Mouse (Mus musculus) CH12.LX (cell line): ENCODE data around the gene Col6a6. TPM values are rescaled to one million over a fixed set of nuclear protein-coding genes. Genes with fewer than 3 reads are reported as not detected.

Experiments used
- DNase-seq: peaks from one replicate; pipeline ENCODE4 v3.0.0-alpha.2; 2013; ENCODE audit errors: extremely low read depth
- H3K27ac ChIP-seq: 2 replicates; pipeline ENCODE4 v1.5.1; 2012; ENCODE audit warnings: low read depth, mild to moderate bottlenecking, control low read depth, moderate library complexity; ENCODE audit not compliant: insufficient read depth
- H3K27me3 ChIP-seq: replicated peaks from 2 replicates; pipeline ENCODE3; 2012; ENCODE audit warnings: inconsistent platforms
- H3K36me3 ChIP-seq, 2 experiments: replicated peaks in 1 of 2; 2 replicates each; pipeline versions ENCODE3 to v1.6.1; 2012; ENCODE audit warnings: inconsistent platforms in 1 of 2, low read length in 1 of 2, mild to moderate bottlenecking in 1 of 2, mixed read lengths in 1 of 2, moderate library complexity in 1 of 2; ENCODE audit not compliant: control insufficient read depth in 1 of 2, insufficient read depth in 1 of 2
- H3K4me1 ChIP-seq, 2 experiments: 2 replicates each; pipeline ENCODE4 v1.6.1; 2012; ENCODE audit warnings: inconsistent platforms in 1 of 2, moderate library complexity in 1 of 2; ENCODE audit not compliant: insufficient read depth in 2 of 2, control insufficient read depth in 1 of 2
- H3K4me2 ChIP-seq: 2 replicates; pipeline ENCODE4 v1.6.1; 2012; ENCODE audit warnings: low read depth, mild to moderate bottlenecking, control low read depth; ENCODE audit not compliant: poor library complexity, insufficient read depth, severe bottlenecking
- H3K4me3 ChIP-seq, 3 experiments: fragments of 150-350 bp in 1 of 3; sonication (generic) in 1 of 3; replicated peaks in 1 of 3; 2 replicates each; pipeline versions ENCODE3 to v1.5.1; 2011 to 2012; ENCODE audit warnings: low read depth in 2 of 3, low read length in 2 of 3, mild to moderate bottlenecking in 2 of 3, moderate library complexity in 2 of 3, control low read depth in 1 of 3, improper control_type of control experiment in 1 of 3, inconsistent platforms in 1 of 3, mixed read lengths in 1 of 3; ENCODE audit not compliant: poor library complexity in 1 of 3
- H3K79me2 ChIP-seq: replicated peaks from 2 replicates; pipeline ENCODE4 v1.6.1; 2012; ENCODE audit warnings: mild to moderate bottlenecking, moderate library complexity; ENCODE audit not compliant: control insufficient read depth, poor library complexity, insufficient read depth, severe bottlenecking; ENCODE audit errors: extremely low read depth
- H3K9ac ChIP-seq: 2 replicates; pipeline ENCODE4 v1.6.1; 2012; ENCODE audit warnings: low read depth, mild to moderate bottlenecking, control low read depth, moderate library complexity; ENCODE audit not compliant: insufficient read depth
- H3K9me3 ChIP-seq: replicated peaks from 2 replicates; pipeline ENCODE3; 2012; ENCODE audit warnings: low read length, inconsistent platforms, mixed read lengths
- BHLHE40 ChIP-seq: IDR thresholded peaks from 2 replicates; pipeline ENCODE4 v1.6.1; 2011; ENCODE audit warnings: mild to moderate bottlenecking, low read depth, low read length, improper control_type of control experiment
- ELF1 ChIP-seq: IDR thresholded peaks from 2 replicates; pipeline ENCODE4 v1.6.1; 2014; ENCODE audit warnings: low read depth, mild to moderate bottlenecking, inconsistent platforms, low read length, improper control_type of control experiment
- ETS1 ChIP-seq: conservative IDR thresholded peaks from 2 replicates; pipeline ENCODE4 v1.6.1; 2012; ENCODE audit warnings: low read depth, mild to moderate bottlenecking, inconsistent platforms, low read length, improper control_type of control experiment, moderate library complexity
- HCFC1 ChIP-seq: IDR thresholded peaks from 2 replicates; pipeline ENCODE4 v1.6.1; 2012; ENCODE audit warnings: low read depth, mild to moderate bottlenecking, inconsistent platforms, low read length, improper control_type of control experiment
- JUN ChIP-seq: IDR thresholded peaks from 2 replicates; pipeline ENCODE4 v1.6.1; 2011; ENCODE audit warnings: low read depth, mild to moderate bottlenecking, low read length, improper control_type of control experiment, moderate library complexity; ENCODE audit not compliant: insufficient read depth
- MAX ChIP-seq: IDR thresholded peaks from 2 replicates; pipeline ENCODE4 v1.6.1; 2011; ENCODE audit warnings: low read length, improper control_type of control experiment
- MXI1 ChIP-seq: IDR thresholded peaks from 2 replicates; pipeline ENCODE4 v1.6.1; 2011; ENCODE audit warnings: mild to moderate bottlenecking, low read depth, low read length, improper control_type of control experiment
- NRF1 ChIP-seq: IDR thresholded peaks from 2 replicates; pipeline ENCODE4 v1.6.1; 2014; ENCODE audit warnings: low read depth, mild to moderate bottlenecking, inconsistent platforms, low read length, improper control_type of control experiment, moderate library complexity
- RAD21 ChIP-seq: IDR thresholded peaks from 2 replicates; pipeline ENCODE4 v1.6.1; 2011; ENCODE audit warnings: low read depth, mild to moderate bottlenecking, low read length, improper control_type of control experiment, moderate library complexity
- TBP ChIP-seq: conservative IDR thresholded peaks from 2 replicates; pipeline ENCODE4 v1.6.1; 2011; ENCODE audit warnings: low read depth, low read length, improper control_type of control experiment
- UBTF ChIP-seq: IDR thresholded peaks from 2 replicates; pipeline ENCODE4 v1.6.1; 2012; ENCODE audit warnings: low read depth, mild to moderate bottlenecking, inconsistent platforms, low read length, improper control_type of control experiment, moderate library complexity
- USF1 ChIP-seq: IDR thresholded peaks from 2 replicates; pipeline ENCODE4 v1.6.1; 2014; ENCODE audit warnings: low read depth, mild to moderate bottlenecking, inconsistent platforms, low read length, improper control_type of control experiment
- ZNF384 ChIP-seq: IDR thresholded peaks from 2 replicates; pipeline ENCODE4 v1.6.1; 2012; ENCODE audit warnings: low read depth, low read length, improper control_type of control experiment, inconsistent platforms
- dilution Hi-C: fragments of 300-500 bp; cut with MboI; formaldehyde crosslinking; loops from 2 replicates; pipeline ENCODE4 v1.14.3; 2020; ENCODE audit warnings: low sequenced_read_pairs; ENCODE audit not compliant: extremely low pct_unique_long_range_greater_than_20kb, extremely low pct_ligation_motif_present
- in situ Hi-C: fragments of 300-500 bp; cut with MboI; formaldehyde crosslinking; loops from 3 replicates; pipeline ENCODE4 v1.14.3; 2019; ENCODE audit warnings: low sequenced_read_pairs, low pct_ligation_motif_present, low pct_unique_long_range_greater_than_20kb, mixed read lengths
- polyA plus RNA-seq: library from polyadenylated mRNA; unstranded; fragments of >175 nt; gene quantifications from 2 replicates; pipeline ENCODE4 v1.2.1, GENCODE M21; 2012; ENCODE audit warnings: low read depth; ENCODE audit not compliant: insufficient read length
- total RNA-seq, 2 experiments: library from RNA; depleted of rRNA; stranded (reverse); fragments of 300-350 nt in 1 of 2; fragments of >200 nt in 1 of 2; gene quantifications; 2 replicates each; pipeline ENCODE4 v1.2.3; 2012 to 2014

Col6a6 gene
- total and polyA plus RNA-seq, 3 experiments = not detected

DNA sequence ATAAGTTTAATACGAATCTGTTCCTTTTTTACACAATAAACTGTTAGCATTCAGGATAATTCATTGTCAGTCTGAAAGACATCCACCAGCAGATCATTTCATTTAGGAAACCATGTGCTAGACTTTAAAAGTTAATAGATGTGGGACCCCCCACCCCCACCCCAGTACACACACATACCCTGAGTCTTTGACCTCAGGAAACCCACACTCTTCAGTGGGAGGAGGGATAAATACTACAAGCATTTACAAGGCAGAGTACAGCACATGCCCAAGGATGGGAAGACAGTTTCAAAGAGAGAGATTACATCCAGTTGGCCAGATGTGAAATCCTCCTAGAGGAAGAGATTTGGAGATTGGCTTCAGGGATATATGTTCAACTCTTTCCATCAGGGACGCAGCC lies 87.5 kb downstream of the Col6a6 start:
- peaks cover 2% of the 10 kb centered on the region for H3K9me3 ChIP-seq
- H3K9ac ChIP-seq = no peak overlapping the region
- no peak overlapping the region for H3K4me2 ChIP-seq
- H3K27ac ChIP-seq = no peak overlapping the region
- no peaks in the 10 kb centered on the region for H3K79me2 ChIP-seq
- H3K4me3 ChIP-seq = no peak overlapping the region
- no peaks in the 10 kb centered on the region for H3K4me1 ChIP-seq
- no peaks in the 10 kb centered on the region for H3K36me3 ChIP-seq
- peaks cover 15% of the 10 kb centered on the region for H3K27me3 ChIP-seq
- TF ChIP-seq HCFC1 (no peak), JUN (no peak), USF1 (no peak), MXI1 (no peak), RAD21 (no peak), MAX (no peak), ZNF384 (no peak), UBTF (no peak), TBP (no peak)
- no peak for DNase-seq
- dilution Hi-C loops = no loop called here
- in situ Hi-C loops = no loop called here

GRCm38 (mm10) chr9:105739446-105739845 lies 88.5 kb downstream of the Col6a6 start:
- no peaks in the 10 kb centered on the region for H3K36me3 ChIP-seq
- H3K79me2 ChIP-seq = no peaks in the 10 kb centered on the region
- no peak for DNase-seq
- in situ Hi-C loops = no loop called here
- no peak for TF ChIP-seq BHLHE40
- TF ChIP-seq HCFC1 = no peak
- no peak for TF ChIP-seq ELF1
- H3K4me1 ChIP-seq = no peaks in the 10 kb centered on the region
- dilution Hi-C loops = no loop called here
- no peak overlapping the region for H3K9ac ChIP-seq
- H3K4me3 ChIP-seq = no peak overlapping the region
- H3K27ac ChIP-seq = no peak overlapping the region
- H3K27me3 ChIP-seq = peaks cover 13% of the 10 kb centered on the region
- H3K4me2 ChIP-seq = no peak overlapping the region
- no peaks in the 10 kb centered on the region for H3K9me3 ChIP-seq

DNA sequence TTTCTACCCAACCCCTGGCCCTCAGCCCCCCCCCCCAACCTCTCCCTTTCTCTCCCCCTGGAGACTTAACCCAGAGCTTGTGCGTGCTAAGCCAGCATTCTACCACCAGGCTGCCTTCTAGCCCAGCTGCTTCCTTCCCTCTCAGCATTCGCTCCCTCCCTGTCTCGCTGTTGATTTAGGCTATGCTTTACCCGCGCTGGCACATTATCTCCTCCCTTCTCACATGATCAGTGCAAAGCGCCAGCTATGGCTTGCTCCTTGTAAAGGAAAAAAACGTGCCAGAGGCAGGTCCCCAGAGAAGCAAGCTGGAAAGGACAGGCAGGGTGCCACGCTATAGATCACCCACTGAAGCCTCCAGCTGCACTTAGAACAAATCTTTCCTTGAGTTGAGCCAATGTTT lies 90.5 kb downstream of the Col6a6 start:
- H3K27me3 ChIP-seq = peaks cover 16% of the 10 kb centered on the region
- no peaks in the 10 kb centered on the region for H3K4me1 ChIP-seq
- H3K9ac ChIP-seq = no peak overlapping the region
- DNase-seq = no peak
- dilution Hi-C loops = no loop called here
- TF ChIP-seq ETS1 (no peak), NRF1 (no peak), ELF1 (no peak)
- no peak overlapping the region for H3K4me3 ChIP-seq
- H3K27ac ChIP-seq = no peak overlapping the region
- no peaks in the 10 kb centered on the region for H3K9me3 ChIP-seq
- H3K36me3 ChIP-seq = no peaks in the 10 kb centered on the region
- H3K4me2 ChIP-seq = no peak overlapping the region
- H3K79me2 ChIP-seq = no peaks in the 10 kb centered on the region
- in situ Hi-C loops = no loop called here
